Mouse (Mus musculus) cerebellum, adult 11-12 months (tissue): Measurements from ENCODE around the gene Cebpzos.

ENCODE experiments used
- DNase-seq: peaks from one replicate; pipeline ENCODE4 v3.0.0; 2022

Cebpzos gene

DNA sequence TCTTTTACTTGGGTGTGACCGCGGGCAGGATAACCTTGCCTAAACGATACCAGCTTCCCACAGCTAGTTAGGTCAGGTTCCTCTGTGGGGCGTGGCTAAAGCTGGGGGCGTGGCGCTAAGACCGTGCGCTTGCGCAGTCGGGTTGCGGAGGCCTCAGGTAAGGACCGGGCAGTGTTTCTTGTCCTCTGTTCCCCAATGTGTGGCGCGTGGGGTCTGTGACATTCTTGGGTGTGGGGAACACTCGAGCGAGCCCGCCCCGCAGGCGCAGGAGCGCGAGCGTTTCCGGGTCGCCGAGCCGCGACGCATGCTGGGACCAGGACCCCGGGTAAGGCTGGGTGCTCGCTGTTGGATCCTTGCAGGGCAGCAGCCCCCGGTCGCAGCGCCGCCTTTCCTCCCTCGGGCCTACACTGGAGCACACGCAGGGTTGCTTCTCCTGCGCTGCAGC lies at the start of gene Cebpzos:
Gene Cebpzos, plus strand, starts transcription at position 132 of the 445 bp plus-strand sequence.
- peak; percentile 94 for DNase-seq

DNA sequence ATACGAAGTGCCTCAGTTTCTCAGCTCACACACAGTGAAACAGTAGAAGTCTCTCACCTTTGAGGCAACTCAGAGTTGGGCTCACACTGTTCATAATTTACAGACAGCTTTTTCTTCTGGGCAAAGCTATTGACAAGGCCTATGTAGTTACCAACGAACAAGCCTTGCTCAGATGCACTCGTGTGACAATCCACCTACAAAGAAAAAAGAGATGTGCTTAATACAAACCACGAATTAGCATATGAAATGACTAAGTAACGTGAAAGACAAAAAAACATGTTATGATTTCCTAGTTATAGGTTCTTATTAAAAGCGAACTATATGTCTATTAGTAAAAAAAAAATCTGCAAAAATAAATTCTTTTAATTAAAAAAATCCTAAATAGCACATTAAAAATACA lies 42.4 kb upstream of the Cebpzos start:
- no peak for DNase-seq

DNA sequence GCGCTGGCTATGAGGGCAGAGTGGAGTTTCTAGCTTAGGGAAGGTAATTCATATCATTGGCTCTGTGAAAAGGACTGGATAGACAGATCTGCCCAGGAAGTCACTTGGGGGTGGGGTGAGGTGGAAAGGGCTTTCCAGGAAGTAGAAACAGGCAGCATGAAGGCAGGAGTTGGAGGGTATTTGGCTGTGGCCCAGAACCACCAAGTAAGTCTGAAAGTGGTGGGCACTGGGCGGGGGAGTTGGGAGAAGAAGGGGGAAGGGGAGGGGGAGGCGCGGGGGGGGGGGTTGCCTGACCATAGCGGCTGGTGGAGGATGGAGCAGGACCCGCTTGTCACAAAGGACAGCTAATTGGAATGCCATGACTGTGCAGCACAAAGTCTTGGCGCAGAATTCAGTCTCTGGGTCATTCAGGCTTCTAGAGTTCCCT lies 34.4 kb upstream of the Cebpzos start:
- DNase-seq = no peak

DNA sequence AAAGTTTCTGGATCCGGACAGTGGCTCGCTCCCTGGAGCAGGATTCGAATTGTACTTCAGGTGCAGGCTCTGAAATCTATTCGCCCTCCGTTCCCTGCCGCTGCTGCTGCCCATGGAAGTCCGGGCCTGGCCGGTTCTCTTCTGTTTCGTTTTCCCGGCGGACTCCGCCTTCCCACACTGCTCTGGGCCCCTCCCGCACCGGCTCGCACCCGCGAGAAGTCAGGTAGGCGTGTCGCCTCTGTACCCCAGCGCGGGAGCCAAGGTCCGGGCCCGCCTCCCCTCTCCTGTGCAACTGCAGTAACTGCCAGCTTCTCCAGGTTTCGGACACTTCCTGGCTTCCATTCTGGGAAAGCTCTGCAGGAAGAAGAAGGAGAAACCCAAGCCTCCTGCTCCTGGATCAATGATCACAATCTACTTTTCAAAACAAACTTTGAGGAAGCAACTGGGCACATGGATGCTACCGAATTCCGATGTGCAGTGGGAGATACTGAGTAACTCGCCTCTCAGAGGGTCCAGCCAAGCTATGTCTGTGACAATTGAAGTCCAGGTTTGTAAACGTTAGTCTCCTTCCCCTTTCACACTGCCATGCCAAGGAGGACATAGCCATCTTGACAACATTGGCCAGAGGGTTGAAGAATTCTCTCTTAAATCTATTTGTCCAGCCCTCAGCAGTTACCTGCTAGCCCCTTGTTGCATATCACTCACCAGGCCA lies 33.7 kb upstream of the Cebpzos start, which contains the start of gene Eif2ak2:
Gene Eif2ak2, minus strand, starts transcription at position 173 of the 712 bp plus-strand sequence.
- peak; percentile 52 for DNase-seq

DNA sequence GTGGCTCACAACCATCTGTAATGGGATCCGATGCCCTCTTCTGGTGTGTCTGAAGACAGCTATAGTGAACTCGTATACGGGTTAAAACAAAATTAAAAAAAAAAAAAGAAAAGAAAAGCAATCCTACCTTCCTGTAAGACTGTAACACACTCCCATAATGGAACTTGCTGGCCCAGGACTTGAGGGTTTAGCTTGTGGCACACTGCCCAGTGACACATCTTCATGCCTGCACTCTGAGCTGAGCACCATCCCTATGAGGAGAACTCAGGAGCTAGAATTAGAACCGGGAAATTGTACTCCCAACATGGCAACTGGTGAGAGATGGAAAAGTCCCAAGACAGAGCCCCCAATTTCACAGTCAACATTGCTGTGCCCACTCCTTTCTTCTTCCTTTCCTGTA lies 33.0 kb upstream of the Cebpzos start:
- DNase-seq = no peak

DNA sequence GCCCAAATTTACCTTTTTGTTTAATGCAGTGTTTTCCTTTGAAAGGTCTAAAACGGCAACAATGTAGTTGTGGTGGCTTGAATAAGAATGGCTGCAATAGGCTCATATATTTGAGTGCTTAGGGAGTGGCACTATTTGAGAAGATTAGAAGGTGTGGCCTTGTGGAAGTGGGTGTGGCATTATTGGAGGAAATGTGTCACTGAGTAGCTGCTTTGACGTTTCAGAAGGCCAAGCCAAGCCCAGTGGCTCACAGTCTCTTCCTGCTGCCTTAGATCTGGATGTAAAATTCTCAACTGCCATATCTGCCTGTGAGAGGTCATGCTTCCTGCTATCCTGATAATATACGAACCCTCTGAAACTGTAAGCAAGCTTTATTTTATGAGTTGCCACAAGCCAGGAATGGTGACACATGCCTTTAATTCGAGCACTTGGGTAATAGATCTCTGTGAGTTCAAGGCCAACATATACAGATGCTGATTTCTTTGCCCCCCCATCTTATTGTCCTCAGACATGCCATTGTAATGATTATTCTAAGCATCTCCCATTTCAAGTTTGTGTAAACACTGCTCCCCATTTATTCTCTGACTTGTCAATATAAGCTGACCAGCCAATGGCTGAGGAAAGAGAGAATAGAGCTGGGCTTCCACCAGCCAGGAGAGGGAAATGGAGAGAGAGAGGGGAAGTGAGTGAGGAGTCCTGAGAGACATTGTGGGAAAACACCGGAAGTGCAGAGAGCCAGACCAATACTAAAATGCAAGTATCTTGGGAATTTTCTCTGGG lies 30.8 kb upstream of the Cebpzos start:
- DNase-seq = no peak

DNA sequence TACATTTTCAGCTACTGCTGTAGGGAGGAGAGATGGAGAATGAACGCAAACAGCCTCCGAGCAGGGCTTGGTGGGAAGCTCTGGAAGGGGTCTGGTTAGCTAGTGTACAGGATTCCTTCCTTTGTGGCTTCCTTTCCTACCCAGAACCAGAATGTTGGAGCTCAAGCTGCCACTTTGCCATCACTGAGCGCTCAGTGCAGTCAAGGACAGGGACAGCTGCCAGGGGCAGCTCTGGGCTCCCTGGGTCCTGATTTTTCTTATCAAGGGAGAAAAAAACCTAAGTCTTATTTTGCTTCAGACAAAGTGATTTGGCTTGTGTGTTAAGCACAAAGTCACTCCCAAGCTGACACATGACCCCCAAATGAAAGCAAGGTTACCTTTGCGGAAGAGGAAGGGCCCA lies 27.7 kb upstream of the Cebpzos start:
- DNase-seq = no peak

DNA sequence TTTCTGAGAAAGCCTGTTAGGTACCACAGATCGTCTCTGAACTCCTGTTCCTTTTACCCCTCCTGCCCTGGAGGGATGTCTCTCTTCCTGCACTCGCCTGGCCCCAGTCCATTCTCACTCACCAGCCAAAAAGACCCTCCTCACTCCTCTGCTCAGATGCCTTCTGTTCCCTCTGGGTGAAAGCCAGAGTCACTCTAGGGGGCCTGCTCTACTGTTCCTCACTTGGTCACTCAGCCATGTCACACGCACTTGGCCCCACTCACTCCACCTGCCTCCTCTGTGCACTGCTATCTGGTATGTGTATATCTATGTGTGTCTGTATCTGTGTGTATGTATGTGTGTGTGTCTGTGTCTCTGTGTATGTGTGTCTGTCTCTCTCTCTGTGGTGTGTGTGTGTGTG lies 27.1 kb upstream of the Cebpzos start:
- DNase-seq = peak; percentile 28

DNA sequence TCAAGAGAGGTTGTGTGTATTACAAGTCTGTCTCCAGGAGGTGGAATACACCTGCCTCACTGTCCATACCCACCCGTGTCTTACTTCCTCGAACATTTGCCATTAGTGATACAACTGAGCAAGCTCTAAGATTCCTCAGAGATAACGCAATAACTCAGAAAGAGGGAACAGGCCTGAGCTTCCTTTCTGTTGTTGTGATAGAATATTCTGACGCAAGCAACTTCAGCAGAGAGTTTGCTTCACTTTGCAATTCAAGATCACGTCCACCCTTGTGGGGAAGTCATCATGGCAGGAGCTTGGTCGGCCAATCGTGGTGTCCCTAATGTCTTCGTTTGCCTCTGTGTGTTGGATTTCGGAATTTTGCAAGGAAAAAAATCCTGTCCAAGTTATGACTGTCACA lies 25.3 kb upstream of the Cebpzos start:
- DNase-seq = no peak

DNA sequence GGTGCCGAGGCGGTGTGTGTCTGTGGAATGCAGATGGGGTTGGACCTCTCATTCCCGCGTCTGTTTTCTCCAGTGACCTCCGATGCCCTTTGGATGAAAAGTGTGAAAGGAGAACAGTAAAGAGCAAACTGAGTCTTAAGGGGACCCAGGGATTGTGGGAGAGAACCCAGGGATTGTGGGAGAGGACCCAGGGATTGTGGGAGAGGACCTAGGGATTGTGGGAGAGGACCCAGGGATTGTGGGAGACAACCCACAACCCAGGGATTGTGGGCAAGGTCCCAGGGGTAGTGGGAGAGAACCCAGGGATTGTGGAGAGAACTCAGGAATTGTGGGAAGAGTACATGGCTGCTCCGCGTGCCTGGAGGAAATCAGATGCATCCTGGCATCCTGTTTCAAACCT lies 21.3 kb upstream of the Cebpzos start:
- DNase-seq = no peak

DNA sequence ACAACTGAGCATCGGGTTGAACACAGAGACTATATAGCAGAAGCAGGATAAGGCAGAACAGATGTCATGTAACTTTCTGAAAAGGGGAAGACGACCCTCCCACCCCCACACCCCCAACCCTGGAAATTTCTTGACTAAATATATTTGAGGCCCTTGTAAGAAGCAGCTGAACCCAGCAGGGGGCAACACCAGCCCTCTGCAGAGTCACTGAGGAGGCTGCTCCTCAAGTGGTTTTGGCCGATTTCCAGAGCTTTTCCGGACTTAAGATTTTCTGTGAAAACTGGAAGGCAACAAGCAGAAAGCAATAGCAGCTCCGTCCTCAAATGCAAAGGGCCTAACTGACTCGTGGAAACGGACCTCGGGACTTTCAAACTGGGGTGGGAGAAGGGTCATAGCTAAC lies 20.9 kb upstream of the Cebpzos start:
- DNase-seq = no peak

DNA sequence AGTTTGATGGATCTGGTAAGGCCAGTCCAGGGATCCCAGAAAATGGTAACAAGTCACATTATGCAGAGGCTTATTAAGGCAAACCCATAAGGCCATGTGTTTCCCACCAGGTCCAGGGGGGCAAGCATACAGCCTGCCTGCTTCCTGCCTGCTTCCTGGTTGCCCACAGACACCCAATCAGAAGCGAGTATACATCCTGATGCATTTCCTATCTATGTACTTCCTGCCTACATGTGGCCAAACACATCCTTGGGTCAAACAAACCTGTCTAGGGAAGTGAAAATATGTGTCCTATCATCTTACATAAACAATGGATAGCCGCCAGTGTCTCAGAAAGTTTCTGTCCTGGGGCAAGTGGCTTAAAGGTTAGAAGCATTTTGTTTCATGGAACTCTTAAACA lies 13.1 kb upstream of the Cebpzos start:
- DNase-seq = no peak

DNA sequence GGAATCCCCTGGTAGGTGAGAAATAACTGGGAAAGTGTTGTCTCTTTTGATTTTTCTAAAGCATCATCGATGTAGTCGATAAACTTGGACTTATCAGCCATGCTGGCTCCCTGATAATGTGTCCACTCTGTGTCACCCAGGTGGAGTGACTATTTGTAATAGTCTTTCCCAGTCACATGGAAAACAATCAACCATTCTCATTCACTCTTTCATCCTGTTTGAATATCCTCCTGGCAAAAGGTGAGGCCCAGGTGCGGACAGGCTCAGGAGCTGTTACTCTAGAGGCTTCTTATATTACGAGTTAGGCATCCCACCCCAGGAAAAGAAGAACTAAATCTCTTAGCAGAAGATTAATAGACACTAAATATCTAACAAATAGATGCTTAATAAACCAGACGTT lies 9.4 kb upstream of the Cebpzos start, which contains the start of gene Sult6b1:
Gene Sult6b1, minus strand, starts transcription at position 101 of the 400 bp plus-strand sequence.
- no peak for DNase-seq

DNA sequence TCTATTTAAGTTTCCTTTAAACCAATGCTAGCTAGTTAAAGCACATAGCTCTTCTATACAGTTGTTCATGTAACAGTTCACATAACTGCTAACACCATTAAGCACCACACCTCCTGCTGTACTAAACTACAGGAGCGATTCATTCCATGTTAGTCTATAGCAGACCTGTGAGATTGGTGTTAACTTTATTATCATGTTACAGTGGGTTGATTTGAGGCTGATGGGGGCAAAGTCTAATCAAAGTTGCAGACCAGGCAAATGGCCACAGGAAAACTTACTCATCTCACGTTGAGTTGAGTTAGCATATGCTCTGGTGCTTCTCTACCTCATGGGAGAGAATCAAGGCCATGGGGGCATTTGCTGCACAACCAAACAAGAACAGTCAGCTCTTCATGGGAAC lies 6.9 kb upstream of the Cebpzos start:
- DNase-seq = no peak

DNA sequence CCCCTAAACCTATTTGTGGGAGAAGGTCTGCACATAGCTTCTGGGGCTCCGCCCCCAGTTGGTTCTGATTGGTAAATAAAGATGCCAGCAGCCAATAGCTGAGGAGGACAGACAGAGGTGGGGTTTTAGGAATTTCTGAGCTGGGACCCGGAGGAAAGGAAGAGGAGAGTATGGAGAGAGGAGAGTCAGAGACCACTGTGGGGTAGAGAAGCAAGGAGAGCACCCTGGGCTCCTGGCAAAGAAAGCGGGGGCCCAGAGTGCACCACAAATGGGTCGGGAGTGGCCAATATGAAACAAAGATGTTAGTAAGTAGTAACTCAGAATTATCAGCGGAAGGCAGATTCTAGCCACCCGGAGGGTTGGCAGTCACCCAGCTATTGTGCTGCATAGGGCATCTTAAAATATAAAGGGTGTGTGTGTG lies 3.4 kb upstream of the Cebpzos start:
- peak; percentile 23 for DNase-seq

DNA sequence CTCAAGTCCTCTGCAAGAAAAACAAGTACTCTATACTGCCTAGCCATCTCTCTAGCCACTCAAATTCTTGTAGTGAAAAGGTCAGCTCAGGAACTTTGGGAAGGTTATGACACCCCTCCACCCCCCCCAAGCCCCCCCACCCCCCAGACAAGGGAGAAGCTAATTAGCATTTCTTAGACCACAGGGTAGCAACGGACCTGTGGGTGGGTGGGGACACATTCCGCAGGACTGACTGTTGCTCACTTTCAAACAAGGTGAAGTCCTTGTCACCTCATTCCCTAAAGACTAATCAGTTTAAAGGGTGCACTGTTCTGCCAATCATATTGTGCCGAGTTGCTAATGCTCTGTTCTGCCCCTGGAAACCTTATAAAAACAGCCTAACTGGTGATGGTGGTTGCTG lies 2.4 kb upstream of the Cebpzos start:
- no peak for DNase-seq

DNA sequence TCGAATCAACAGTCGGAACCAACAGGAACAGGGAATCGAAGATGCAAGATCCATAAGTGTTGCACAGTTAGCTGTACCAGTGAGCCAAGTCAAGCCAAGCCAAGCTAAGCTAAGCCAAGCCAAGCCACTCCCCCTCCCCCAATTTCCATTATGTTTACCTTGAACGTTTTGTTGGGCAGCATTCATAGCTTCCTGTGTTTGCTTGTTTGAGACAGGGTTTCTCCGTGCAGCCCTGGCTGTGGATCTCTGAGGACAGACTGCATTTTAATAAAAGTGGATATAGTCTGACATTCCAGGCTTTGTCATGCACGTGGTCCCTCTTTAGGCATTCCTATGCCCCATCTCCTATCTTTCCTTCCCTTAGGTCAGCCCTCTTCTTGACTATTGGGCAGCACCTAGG lies 528 bp upstream of the Cebpzos start:
- no peak for DNase-seq

DNA sequence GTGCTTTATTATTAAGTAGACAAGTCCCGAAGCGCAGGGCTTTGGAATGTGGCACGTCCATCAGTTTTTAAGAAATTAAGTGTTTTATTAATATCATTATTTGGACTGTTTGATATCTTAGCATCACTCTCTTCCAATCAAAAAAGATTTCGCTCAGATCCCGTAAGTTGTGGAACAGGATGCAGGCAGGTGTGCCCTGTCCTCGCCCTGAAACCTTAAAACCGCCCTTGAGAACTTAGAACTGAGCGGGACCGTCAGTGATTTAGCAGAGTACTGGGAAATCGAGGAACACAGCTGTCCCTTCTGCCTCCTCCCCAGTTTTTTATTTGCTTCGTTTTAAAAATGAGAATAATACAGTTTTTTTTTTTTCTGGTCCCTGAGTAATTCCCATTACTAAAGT lies 599 bp downstream of the Cebpzos start:
- DNase-seq = no peak

DNA sequence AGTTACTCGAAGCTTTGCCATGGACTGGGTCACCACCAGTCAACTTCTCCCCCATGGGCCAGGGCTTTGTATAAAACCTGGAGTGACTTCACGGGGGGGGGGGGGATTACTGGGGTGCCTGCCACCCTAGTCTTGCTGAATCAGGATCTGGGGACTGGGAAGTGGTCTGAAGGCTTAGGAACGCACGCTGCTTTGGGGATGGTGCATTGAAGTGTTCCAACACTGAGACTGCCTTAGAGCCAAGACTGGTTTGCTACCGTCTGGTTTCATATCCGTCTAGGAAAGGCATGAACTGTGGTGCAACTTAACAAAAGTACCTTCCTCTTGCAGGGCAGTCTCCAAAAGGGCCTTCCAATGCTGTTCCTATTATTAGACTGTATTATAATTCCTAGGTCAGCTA lies 1.4 kb downstream of the Cebpzos start:
- no peak for DNase-seq

DNA sequence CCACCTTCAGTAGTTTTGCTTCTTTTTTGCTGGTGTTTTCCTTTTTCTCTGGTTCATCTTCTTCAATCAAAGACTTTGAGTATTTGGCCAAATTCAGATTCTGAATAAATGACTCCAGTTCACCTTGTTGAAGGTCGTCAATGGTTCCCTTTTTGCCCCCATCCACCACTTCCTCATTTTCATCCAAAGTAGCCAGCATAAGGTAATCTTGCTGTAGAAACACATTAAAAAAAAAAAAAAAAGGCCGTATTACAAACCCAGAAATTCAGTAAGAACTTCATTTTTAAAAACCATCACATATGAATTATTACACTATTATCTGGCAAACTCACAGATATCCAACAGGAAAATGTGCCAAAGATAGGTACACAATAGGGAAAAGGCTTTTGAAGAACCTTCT lies 19.6 kb downstream of the Cebpzos start:
- no peak for DNase-seq

DNA sequence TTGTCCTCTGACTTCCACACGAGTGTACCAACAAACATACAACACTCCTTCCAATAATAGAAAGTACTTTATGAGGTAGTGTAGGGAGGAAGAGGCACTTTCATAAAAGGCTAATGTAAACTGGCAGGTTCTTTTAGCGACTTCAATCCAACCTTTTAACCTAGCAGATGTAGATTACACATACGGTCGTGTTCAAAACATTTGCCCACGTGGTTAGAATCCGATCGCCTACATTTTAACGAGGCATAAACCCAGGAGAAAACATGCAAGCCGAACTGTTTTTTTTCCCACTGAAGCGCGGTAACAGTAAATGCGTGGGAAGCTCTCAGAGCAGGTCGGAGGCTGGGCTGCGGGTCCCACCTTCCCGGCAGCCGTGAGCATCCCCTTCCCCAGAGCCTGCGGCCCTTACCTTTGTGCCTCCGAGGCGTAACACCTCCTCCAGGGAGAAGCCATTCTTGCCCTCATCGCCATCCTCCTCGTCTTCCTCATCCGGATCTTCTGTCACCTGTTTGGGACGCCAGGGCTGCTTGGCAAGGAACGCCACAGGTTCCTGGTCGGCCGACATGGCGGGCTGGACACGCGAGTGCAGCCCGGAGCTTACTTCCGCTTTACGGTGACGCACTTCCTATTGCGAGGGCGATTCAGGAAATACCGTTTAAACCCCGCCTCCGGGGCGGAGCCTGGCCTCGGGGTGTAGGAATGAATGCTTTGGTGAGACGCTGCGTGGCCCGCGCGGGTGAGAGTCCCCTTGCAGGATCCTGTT lies 20.3 kb downstream of the Cebpzos start, which contains the start of the genes Cebpz and Ndufaf7:
Gene Cebpz, minus strand, starts transcription at position 601 of the 763 bp plus-strand sequence.
Gene Ndufaf7, plus strand, starts transcription at position 671 of the 763 bp plus-strand sequence.
- peak; percentile 98 for DNase-seq

DNA sequence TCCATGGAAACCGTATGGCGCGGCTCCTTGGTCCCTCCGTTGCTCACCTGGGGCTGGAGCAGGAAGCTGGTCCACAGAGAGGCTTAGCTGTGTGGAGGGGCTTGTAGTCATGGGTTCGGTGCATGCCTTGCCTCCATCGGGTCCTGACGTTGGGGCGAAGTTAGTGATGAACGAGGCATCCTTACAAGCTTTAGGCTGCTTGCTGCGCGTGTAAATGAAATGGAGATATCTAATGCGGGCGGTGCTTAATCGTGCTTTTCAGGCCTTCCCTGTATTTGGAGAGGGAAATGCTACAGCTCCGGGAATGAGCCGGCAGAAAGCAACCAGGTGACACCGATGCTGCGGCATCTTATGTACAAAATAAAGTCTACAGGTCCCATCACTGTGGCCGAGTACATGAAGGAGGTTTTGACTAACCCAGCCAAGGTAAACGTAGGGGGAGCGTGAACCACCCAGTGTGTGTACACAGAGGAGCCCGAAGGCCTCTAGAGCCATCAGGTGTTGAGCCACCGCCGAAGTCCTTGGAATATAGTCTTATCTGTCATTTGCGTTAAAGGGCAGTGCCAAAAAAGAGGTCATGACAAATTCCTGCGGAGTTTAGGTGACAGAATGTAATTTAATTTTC lies 21.0 kb downstream of the Cebpzos start:
- DNase-seq = peak; percentile 40

DNA sequence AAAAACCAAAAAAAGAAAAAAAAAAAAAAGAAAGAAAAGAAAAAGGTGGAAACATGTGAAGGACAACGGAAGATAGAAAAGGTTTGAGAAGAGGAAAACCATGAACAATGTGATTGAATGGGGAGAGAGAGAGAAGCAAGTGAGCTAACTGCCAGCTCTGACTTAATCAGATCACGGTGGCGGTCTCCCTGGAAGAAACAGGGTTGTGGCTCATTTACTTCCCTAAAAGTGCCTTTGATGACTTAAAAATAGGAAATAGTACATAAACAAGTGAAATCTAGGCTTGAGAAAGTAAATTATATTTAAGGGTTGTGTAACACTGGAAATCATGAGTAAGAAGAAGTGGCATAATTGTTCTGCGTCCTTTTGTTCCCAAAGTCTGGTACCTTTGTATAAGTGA lies 22.6 kb downstream of the Cebpzos start:
- DNase-seq = no peak
